Mouse (Mus musculus) cerebellum, adult 11-12 months (tissue): ENCODE results near the gene Nr1d2.
"Not testable (repeated sequence)": the region's sequence is repeated elsewhere in the genome, so short reads cannot be mapped to it uniquely, and the experiment has no call there.

Source experiments
- DNase-seq: peaks from one replicate; pipeline ENCODE4 v3.0.0; 2022

Nr1d2 gene

DNA sequence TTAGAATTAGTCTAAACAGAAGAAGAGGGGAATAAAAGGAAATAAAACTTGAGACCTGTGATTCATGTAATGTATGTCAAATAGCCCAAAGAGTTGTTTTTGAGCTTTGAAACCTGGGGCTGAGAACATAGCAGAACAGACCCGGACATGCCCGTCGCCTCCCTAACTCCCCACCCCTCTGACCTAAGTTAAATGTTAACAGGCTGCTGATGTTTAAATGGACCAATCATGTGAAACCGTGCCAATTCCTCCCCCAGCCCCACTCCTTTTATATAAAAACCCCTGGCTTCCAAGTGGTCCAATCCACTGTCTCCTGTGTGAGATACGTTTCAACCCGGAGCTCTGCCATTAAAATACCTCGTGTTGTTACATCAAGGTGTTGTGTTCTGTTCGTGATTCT is 7.1 kb downstream of the Nr1d2 start:
- DNase-seq, result not testable (repeated sequence)

GRCm38 (mm10) chr14:18229751-18230150 is 9.2 kb downstream of the Nr1d2 start:
- DNase-seq, result not testable (repeated sequence)

DNA sequence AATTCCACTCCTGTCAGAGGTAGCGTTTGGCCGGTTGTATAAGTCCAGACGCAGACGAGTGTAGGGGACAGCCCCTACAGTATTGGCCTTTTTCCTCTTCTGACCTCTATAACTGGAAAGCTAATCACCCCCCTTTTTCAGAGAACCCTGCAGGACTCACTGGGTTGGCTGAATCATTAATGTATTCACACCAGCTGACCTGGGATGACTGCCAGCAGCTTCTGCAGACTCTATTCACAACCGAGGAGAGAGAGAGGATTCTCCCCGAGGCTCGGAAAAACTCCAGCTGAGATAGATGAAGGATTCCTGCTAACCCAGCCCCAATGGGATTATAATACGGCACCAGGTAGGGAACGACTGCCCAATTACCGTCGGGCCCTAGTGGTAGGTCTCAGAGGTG is 12.7 kb downstream of the Nr1d2 start:
- DNase-seq, result peak; percentile 59

- DNase-seq, result not testable (repeated sequence)
These were observed 13.5 kb downstream of the Nr1d2 start for GRCm38 (mm10) chr14:18225431-18225830.

- DNase-seq, result no peak
These were observed 16.9 kb downstream of the Nr1d2 start for GRCm38 (mm10) chr14:18221977-18222376.

DNA sequence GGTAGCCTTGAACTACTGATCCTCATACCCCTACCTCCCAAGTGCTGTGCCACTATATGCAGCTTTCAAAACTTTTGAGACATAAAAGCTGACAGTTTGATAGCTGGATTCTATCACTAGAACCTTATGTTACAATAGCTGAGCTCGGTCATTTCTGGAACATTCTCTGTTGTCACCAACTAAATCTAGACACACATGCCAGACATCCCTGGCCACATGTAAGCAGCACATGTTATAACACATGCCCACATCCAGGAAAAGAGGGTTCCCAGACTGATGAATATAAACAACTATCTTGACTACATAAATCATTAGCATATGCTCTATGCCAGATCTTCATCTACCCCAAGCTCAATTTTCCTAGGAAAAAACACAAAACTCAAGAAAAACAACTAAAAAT is 21.8 kb downstream of the Nr1d2 start:
- no peak for DNase-seq

DNA sequence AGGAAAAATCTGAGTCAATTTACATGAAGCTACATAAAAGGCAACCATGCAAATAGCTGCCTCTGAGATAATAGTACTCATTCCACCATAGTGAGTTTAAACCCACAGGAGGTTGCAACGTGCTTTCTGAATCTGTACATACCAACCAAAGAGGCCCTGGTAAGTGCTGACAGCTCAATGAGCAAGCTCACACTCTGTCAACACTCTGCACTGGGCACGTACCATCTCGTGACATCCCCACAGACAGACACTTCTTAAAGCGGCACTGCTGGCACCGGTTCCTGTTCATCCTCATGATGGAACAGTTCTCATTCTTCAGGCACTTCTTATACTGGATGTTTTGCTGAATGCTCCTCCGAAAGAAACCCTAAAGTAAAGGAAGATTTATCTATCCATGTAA is 22.5 kb downstream of the Nr1d2 start:
- no peak for DNase-seq

DNA sequence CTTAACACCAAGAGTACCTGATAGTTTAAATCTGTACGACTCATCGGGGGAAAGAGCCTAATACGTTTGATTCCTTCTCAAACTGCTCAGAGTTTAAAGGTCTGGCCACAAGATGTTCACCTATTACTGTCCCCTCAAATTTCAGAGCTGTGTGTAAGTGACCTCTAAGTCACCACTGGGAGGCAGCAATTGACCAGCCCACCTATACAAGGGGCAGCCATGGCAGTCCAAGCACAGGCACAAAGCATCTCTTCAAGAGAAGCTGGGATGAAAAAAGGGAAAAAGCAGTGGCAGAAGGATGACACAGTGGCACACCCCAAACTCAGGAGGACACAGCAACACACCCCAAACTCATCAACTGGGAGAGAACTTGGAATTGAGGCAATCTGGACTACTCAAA is 28.1 kb downstream of the Nr1d2 start:
- no peak for DNase-seq

DNA sequence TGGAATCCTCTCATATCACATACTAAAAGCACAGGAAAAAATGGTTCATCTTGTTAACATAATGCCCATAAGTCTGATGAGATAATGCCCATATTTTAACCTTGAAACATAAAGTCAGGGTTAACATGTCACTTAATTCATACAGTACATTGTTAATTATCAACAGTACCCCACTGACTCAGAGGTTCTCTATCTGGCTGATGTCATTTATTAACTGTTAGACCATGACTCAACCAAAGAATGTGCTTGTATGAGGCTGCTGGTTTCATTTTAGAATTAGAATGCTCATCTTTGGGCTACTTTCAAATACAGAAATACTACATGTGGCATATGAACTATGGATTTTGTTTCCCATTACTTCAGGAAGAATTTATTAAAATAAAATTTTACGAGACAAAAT is 34.6 kb downstream of the Nr1d2 start:
- DNase-seq, result not testable (repeated sequence)

GRCm38 (mm10) chr14:18201413-18201812 is 37.5 kb downstream of the Nr1d2 start:
- DNase-seq, result no peak

GRCm38 (mm10) chr14:18186883-18187417 is 52.0 kb downstream of the Nr1d2 start:
- no peak for DNase-seq

GRCm38 (mm10) chr14:18177531-18177930 is 61.4 kb downstream of the Nr1d2 start:
- not testable (repeated sequence) for DNase-seq

- DNase-seq, result no peak
These were observed 71.3 kb downstream of the Nr1d2 start for GRCm38 (mm10) chr14:18167597-18167996.

- no peak for DNase-seq
These were observed 71.9 kb downstream of the Nr1d2 start for GRCm38 (mm10) chr14:18167041-18167440.
